Mouse (Mus musculus): ENCODE data around the gene Far2. TPM values are rescaled to one million over a fixed set of nuclear protein-coding genes. Genes with fewer than 3 reads are reported as not detected.

The Far2 gene
- polyA plus RNA-seq, 1 experiment from 2014 or later = 24.3 TPM

- WGBS = 96% methylated on average over 3 of the region's 3 CpGs
- no peaks in the 10 kb centered on the region for H3K9me3 ChIP-seq (ENCODE audit: control insufficient read depth, low read length)
These were observed 152.7 kb downstream of the Far2 start for GRCm38 (mm10) chr6:148199729-148200128.

GRCm38 (mm10) chr6:148205134-148205533 lies 158.1 kb downstream of the Far2 start:
- WGBS = 91% methylated on average over 1 of the region's 1 CpGs
- H3K27me3 ChIP-seq (ENCODE audit: control insufficient read depth, insufficient read depth, low read length) = no peaks in the 10 kb centered on the region
- no peaks in the 10 kb centered on the region for H3K9me3 ChIP-seq (ENCODE audit: control insufficient read depth, low read length)
- no peak overlapping the region for H3K4me2 ChIP-seq (replicated peaks)
- H3K36me3 ChIP-seq (replicated peaks; ENCODE audit: control insufficient read depth, insufficient read depth) = peaks cover 44% of the 10 kb centered on the region
- no peak overlapping the region for H3K4me3 ChIP-seq (replicated peaks; ENCODE audit: low read length)
- no peak overlapping the region for H3K27ac ChIP-seq
- DNase-seq (ENCODE audit: low spot score) = no peak
- ATAC-seq (ENCODE audit: low FRiP score) = no peak
- H3K9ac ChIP-seq = no peak overlapping the region
- peaks cover 1% of the 10 kb centered on the region; the same call in 1 of the 2 replicates for H3K4me1 ChIP-seq (replicated peaks; ENCODE audit: control insufficient read depth, insufficient read depth, low read length)

More at GRCm38 (mm10) chr6:148199729-148200128, 152.7 kb downstream of the Far2 start:
- Histone ChIP-seq H3K27me3 (ENCODE audit: control insufficient read depth, insufficient read depth, low read length) (no peaks in the 10 kb centered on the region), H3K9ac (no peak overlapping the region), H3K36me3 (replicated peaks; ENCODE audit: control insufficient read depth, insufficient read depth) (peaks cover 86% of the 10 kb centered on the region), H3K4me3 (replicated peaks; ENCODE audit: low read length) (no peak overlapping the region), H3K4me2 (replicated peaks) (no peak overlapping the region), H3K27ac (no peak overlapping the region), H3K4me1 (replicated peaks; ENCODE audit: control insufficient read depth, insufficient read depth, low read length) (no peaks in the 10 kb centered on the region)
- ATAC-seq (ENCODE audit: low FRiP score) = no peak
- DNase-seq (ENCODE audit: low spot score) = no peak

DNA sequence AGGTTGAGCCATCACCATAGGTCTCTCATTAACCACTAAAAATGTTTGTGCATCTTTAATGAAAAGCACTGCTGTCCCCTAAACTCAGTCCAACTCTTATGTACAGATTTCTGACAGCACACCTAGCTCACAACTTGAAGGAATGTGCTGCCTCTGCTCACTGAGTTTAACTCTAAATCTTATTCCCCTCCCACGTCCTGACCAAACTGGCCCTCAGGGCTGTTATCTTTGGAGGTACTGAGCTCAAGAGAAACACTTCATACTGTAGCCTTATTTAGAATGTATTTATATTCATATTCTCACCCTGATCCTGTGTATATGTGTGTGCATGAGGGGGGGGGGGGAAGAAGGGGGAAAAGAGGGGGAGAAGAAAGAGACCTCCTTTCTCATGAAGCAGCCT lies 160.5 kb downstream of the Far2 start:
- H3K27me3 ChIP-seq (ENCODE audit: control insufficient read depth, insufficient read depth, low read length) = no peaks in the 10 kb centered on the region
- H3K9me3 ChIP-seq (ENCODE audit: control insufficient read depth, low read length) = no peaks in the 10 kb centered on the region
- no peak overlapping the region for H3K4me3 ChIP-seq (replicated peaks; ENCODE audit: low read length)
- no peak overlapping the region for H3K4me2 ChIP-seq (replicated peaks)
- H3K27ac ChIP-seq = no peak overlapping the region
- peaks cover 13% of the 10 kb centered on the region for H3K4me1 ChIP-seq (replicated peaks; ENCODE audit: control insufficient read depth, insufficient read depth, low read length)
- no peak for ATAC-seq (ENCODE audit: low FRiP score)
- H3K36me3 ChIP-seq (replicated peaks; ENCODE audit: control insufficient read depth, insufficient read depth) = peaks cover 24% of the 10 kb centered on the region
- WGBS = 90% methylated on average over 1 of the region's 1 CpGs
- DNase-seq (ENCODE audit: low spot score) = no peak
- H3K9ac ChIP-seq = no peak overlapping the region

- H3K4me1 ChIP-seq (replicated peaks; ENCODE audit: control insufficient read depth, insufficient read depth, low read length) = peaks cover 20% of the 10 kb centered on the region
- H3K9ac ChIP-seq = peak overlapping the region; percentile 95
- peak overlapping the region; percentile 67 for H3K4me2 ChIP-seq (replicated peaks)
- ATAC-seq (ENCODE audit: low FRiP score) (peak; percentile 49; the same call in 1 of the 2 replicates), DNase-seq (ENCODE audit: low spot score) (peak; percentile 33)
- H3K4me3 ChIP-seq (replicated peaks; ENCODE audit: low read length) = peak overlapping the region; percentile 88
- WGBS = under 1% methylated on average over 51 of the region's 51 CpGs
- H3K36me3 ChIP-seq (replicated peaks; ENCODE audit: control insufficient read depth, insufficient read depth) = 0 out of 2 replicates have a peak, but pooled peaks cover 4% of the 10 kb centered on the region
- H3K9me3 ChIP-seq (ENCODE audit: control insufficient read depth, low read length) = no peaks in the 10 kb centered on the region
- H3K27ac ChIP-seq = peak overlapping the region; percentile 90
- H3K27me3 ChIP-seq (ENCODE audit: control insufficient read depth, insufficient read depth, low read length) = no peaks in the 10 kb centered on the region
These were observed 164.4 kb downstream of the Far2 start for GRCm38 (mm10) chr6:148211391-148211876.

- H3K27me3 ChIP-seq (ENCODE audit: control insufficient read depth, insufficient read depth, low read length) = no peaks in the 10 kb centered on the region
- H3K4me2 ChIP-seq (replicated peaks) = peak within 1 kb of the TSS; percentile 79
- H3K9ac ChIP-seq = peak within 1 kb of the TSS; percentile 95
- ATAC-seq (ENCODE audit: low FRiP score) (peak; percentile 98), DNase-seq (ENCODE audit: low spot score) (peak; percentile 100)
- H3K36me3 ChIP-seq (replicated peaks; ENCODE audit: control insufficient read depth, insufficient read depth) = 0 out of 2 replicates have a peak, but pooled peaks cover 4% of the 10 kb centered on the region
- no peaks in the 10 kb centered on the region for H3K9me3 ChIP-seq (ENCODE audit: control insufficient read depth, low read length)
- H3K27ac ChIP-seq = peak within 1 kb of the TSS; percentile 90
- H3K4me1 ChIP-seq (replicated peaks; ENCODE audit: control insufficient read depth, insufficient read depth, low read length) = peaks cover 20% of the 10 kb centered on the region
- WGBS = under 1% methylated on average over 61 of the region's 61 CpGs
- peak within 1 kb of the TSS; percentile 88 for H3K4me3 ChIP-seq (replicated peaks; ENCODE audit: low read length)
These were observed 165.0 kb downstream of the Far2 start, which contains the start of gene Ergic2 for GRCm38 (mm10) chr6:148211897-148212680. Gene Ergic2 (minus strand): TSS chr6:148212374.

GRCm38 (mm10) chr6:148214765-148215164 lies 167.7 kb downstream of the Far2 start:
- peak; percentile 64 for DNase-seq (ENCODE audit: low spot score)
- no peak overlapping the region for H3K4me2 ChIP-seq (replicated peaks)
- H3K36me3 ChIP-seq (replicated peaks; ENCODE audit: control insufficient read depth, insufficient read depth) = 0 out of 2 replicates have a peak, but pooled peaks cover 4% of the 10 kb centered on the region
- no peak overlapping the region for H3K9ac ChIP-seq
- no peak overlapping the region for H3K4me3 ChIP-seq (replicated peaks; ENCODE audit: low read length)
- no peak overlapping the region for H3K27ac ChIP-seq
- 6% methylated on average over 5 of the region's 5 CpGs for WGBS
- peaks cover 20% of the 10 kb centered on the region for H3K4me1 ChIP-seq (replicated peaks; ENCODE audit: control insufficient read depth, insufficient read depth, low read length)
- H3K27me3 ChIP-seq (ENCODE audit: control insufficient read depth, insufficient read depth, low read length) = no peaks in the 10 kb centered on the region
- no peaks in the 10 kb centered on the region for H3K9me3 ChIP-seq (ENCODE audit: control insufficient read depth, low read length)
- no peak for ATAC-seq (ENCODE audit: low FRiP score)

DNA sequence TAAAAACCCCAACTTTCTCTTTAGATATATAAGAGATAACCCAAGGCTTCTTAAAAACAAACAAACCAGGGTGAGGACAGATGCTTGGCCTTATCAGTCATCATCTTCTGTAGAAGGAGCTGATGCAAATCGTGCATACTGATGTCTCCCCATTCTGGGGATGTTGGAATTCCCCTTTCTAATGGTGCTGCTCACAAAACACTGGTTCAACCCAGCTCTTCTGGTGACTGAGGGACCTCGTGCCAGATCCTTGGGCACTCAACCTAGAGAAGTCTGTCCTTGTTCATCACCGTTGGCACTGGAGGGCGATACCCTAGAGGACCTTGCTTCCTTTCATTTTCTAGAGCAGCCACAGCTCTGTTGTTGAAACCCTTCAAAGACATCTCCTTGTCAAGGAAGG lies 169.7 kb downstream of the Far2 start:
- no peaks in the 10 kb centered on the region for H3K27me3 ChIP-seq (ENCODE audit: control insufficient read depth, insufficient read depth, low read length)
- DNase-seq (ENCODE audit: low spot score) (no peak), ATAC-seq (ENCODE audit: low FRiP score) (no peak)
- 0 out of 2 replicates have a peak, but pooled peaks cover 4% of the 10 kb centered on the region for H3K36me3 ChIP-seq (replicated peaks; ENCODE audit: control insufficient read depth, insufficient read depth)
- WGBS = 96% methylated on average over 4 of the region's 4 CpGs
- no peaks in the 10 kb centered on the region for H3K9me3 ChIP-seq (ENCODE audit: control insufficient read depth, low read length)
- H3K9ac ChIP-seq = no peak overlapping the region
- no peak overlapping the region for H3K27ac ChIP-seq
- H3K4me1 ChIP-seq (replicated peaks; ENCODE audit: control insufficient read depth, insufficient read depth, low read length) = peaks cover 8% of the 10 kb centered on the region
- H3K4me2 ChIP-seq (replicated peaks) = no peak overlapping the region
- no peak overlapping the region for H3K4me3 ChIP-seq (replicated peaks; ENCODE audit: low read length)

- Histone ChIP-seq H3K9ac (no peak overlapping the region), H3K4me3 (replicated peaks; ENCODE audit: low read length) (no peak overlapping the region), H3K27me3 (ENCODE audit: control insufficient read depth, insufficient read depth, low read length) (no peaks in the 10 kb centered on the region), H3K4me2 (replicated peaks) (no peak overlapping the region), H3K4me1 (replicated peaks; ENCODE audit: control insufficient read depth, insufficient read depth, low read length) (no peaks in the 10 kb centered on the region), H3K9me3 (ENCODE audit: control insufficient read depth, low read length) (no peaks in the 10 kb centered on the region), H3K27ac (no peak overlapping the region), H3K36me3 (replicated peaks; ENCODE audit: control insufficient read depth, insufficient read depth) (0 out of 2 replicates have a peak, but pooled peaks cover 4% of the 10 kb centered on the region)
- DNase-seq (ENCODE audit: low spot score) = no peak
- ATAC-seq (ENCODE audit: low FRiP score) = no peak
- 90% methylated on average over 2 of the region's 2 CpGs for WGBS
These were observed 171.4 kb downstream of the Far2 start for GRCm38 (mm10) chr6:148218235-148219076.

DNA sequence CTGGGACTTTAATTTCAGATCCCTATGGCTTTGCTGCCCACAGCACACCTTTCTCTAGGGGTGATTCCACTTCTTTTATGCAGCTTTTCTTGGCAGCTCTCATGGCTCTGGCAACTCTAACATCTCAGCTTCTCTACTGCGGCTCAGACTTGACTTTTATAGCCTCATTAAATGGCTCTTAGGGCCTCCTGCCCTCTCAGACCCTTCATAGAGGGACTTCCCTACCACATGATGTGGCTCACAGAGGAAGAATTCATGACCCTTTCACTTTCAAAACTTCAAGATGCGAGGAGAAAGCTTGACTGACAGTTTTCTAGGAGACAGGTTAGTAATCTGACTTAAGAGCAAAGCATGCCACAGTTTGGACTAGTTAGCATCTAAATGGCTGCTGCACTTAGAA lies 175.6 kb downstream of the Far2 start:
- ATAC-seq (ENCODE audit: low FRiP score) (no peak), DNase-seq (ENCODE audit: low spot score) (no peak)
- H3K9me3 ChIP-seq (ENCODE audit: control insufficient read depth, low read length) = no peaks in the 10 kb centered on the region
- H3K9ac ChIP-seq = no peak overlapping the region
- WGBS = 68% methylated on average over 2 of the region's 2 CpGs
- H3K27ac ChIP-seq = no peak overlapping the region
- no peak overlapping the region for H3K4me2 ChIP-seq (replicated peaks)
- H3K4me1 ChIP-seq (replicated peaks; ENCODE audit: control insufficient read depth, insufficient read depth, low read length) = no peaks in the 10 kb centered on the region
- H3K27me3 ChIP-seq (ENCODE audit: control insufficient read depth, insufficient read depth, low read length) = no peaks in the 10 kb centered on the region
- H3K4me3 ChIP-seq (replicated peaks; ENCODE audit: low read length) = no peak overlapping the region
- H3K36me3 ChIP-seq (replicated peaks; ENCODE audit: control insufficient read depth, insufficient read depth) = no peaks in the 10 kb centered on the region

Measured in hindbrain, embryonic 14.5 days (tissue).